Mouse (Mus musculus): ENCODE measurements around the gene Armc12. TPM values are rescaled to one million over a fixed set of nuclear protein-coding genes. Genes with fewer than 3 reads are reported as not detected.

Gene Armc12
- polyA plus RNA-seq, 1 experiment from 2014 or later = not detected

GRCm38 (mm10) chr17:28499190-28499589 lies 31.4 kb upstream of the Armc12 start:
- Histone ChIP-seq H3K9ac (replicated peaks; ENCODE audit: low read length) (no peak overlapping the region), H3K4me3 (ENCODE audit: low read length) (no peak overlapping the region), H3K36me3 (ENCODE audit: insufficient read depth, low read length) (no peaks in the 10 kb centered on the region), H3K27ac (ENCODE audit: low read length) (no peak overlapping the region), H3K4me2 (replicated peaks; ENCODE audit: low read depth, low read length) (no peak overlapping the region), H3K27me3 (ENCODE audit: insufficient read depth, low read length) (no peaks in the 10 kb centered on the region), H3K4me1 (ENCODE audit: insufficient read depth, low read length) (no peaks in the 10 kb centered on the region), H3K9me3 (ENCODE audit: low read length) (peaks cover 4% of the 10 kb centered on the region; the same call in 1 of the 2 replicates)
- ATAC-seq (ENCODE audit: low FRiP score, low TSS enrichment) = no peak
- 71% methylated on average over 2 of the region's 2 CpGs for WGBS

- Histone ChIP-seq H3K9me3 (ENCODE audit: low read length) (peaks cover 4% of the 10 kb centered on the region; the same call in 1 of the 2 replicates), H3K36me3 (ENCODE audit: insufficient read depth, low read length) (no peaks in the 10 kb centered on the region), H3K4me2 (replicated peaks; ENCODE audit: low read depth, low read length) (no peak overlapping the region), H3K27me3 (ENCODE audit: insufficient read depth, low read length) (no peaks in the 10 kb centered on the region), H3K4me1 (ENCODE audit: insufficient read depth, low read length) (no peaks in the 10 kb centered on the region), H3K27ac (ENCODE audit: low read length) (no peak overlapping the region), H3K9ac (replicated peaks; ENCODE audit: low read length) (no peak overlapping the region), H3K4me3 (ENCODE audit: low read length) (no peak overlapping the region)
- WGBS = 71% methylated on average over 3 of the region's 3 CpGs
- no peak for ATAC-seq (ENCODE audit: low FRiP score, low TSS enrichment)
Observed at GRCm38 (mm10) chr17:28500465-28500864, 30.1 kb upstream of the Armc12 start.

- no peaks in the 10 kb centered on the region for H3K36me3 ChIP-seq (ENCODE audit: insufficient read depth, low read length)
- no peak overlapping the region for H3K27ac ChIP-seq (ENCODE audit: low read length)
- no peaks in the 10 kb centered on the region for H3K27me3 ChIP-seq (ENCODE audit: insufficient read depth, low read length)
- 0 out of 2 replicates have a peak, but pooled peaks have one; percentile 19 for ATAC-seq (ENCODE audit: low FRiP score, low TSS enrichment)
- WGBS = 35% methylated on average over 7 of the region's 7 CpGs
- H3K9ac ChIP-seq (replicated peaks; ENCODE audit: low read length) = no peak overlapping the region
- no peak overlapping the region for H3K4me2 ChIP-seq (replicated peaks; ENCODE audit: low read depth, low read length)
- no peak overlapping the region for H3K4me3 ChIP-seq (ENCODE audit: low read length)
- H3K4me1 ChIP-seq (ENCODE audit: insufficient read depth, low read length) = peaks cover 7% of the 10 kb centered on the region
- H3K9me3 ChIP-seq (ENCODE audit: low read length) = no peaks in the 10 kb centered on the region
Observed at GRCm38 (mm10) chr17:28502196-28502821, 28.3 kb upstream of the Armc12 start.

GRCm38 (mm10) chr17:28504182-28504581 lies 26.4 kb upstream of the Armc12 start:
- no peak for ATAC-seq (ENCODE audit: low FRiP score, low TSS enrichment)
- Histone ChIP-seq H3K4me1 (ENCODE audit: insufficient read depth, low read length) (peaks cover 14% of the 10 kb centered on the region), H3K9me3 (ENCODE audit: low read length) (no peaks in the 10 kb centered on the region), H3K36me3 (ENCODE audit: insufficient read depth, low read length) (no peaks in the 10 kb centered on the region), H3K4me3 (ENCODE audit: low read length) (no peak overlapping the region), H3K4me2 (replicated peaks; ENCODE audit: low read depth, low read length) (no peak overlapping the region), H3K9ac (replicated peaks; ENCODE audit: low read length) (no peak overlapping the region), H3K27me3 (ENCODE audit: insufficient read depth, low read length) (no peaks in the 10 kb centered on the region), H3K27ac (ENCODE audit: low read length) (no peak overlapping the region)
- 63% methylated on average over 6 of the region's 6 CpGs for WGBS

GRCm38 (mm10) chr17:28505591-28505990 lies 25.0 kb upstream of the Armc12 start:
- Histone ChIP-seq H3K36me3 (ENCODE audit: insufficient read depth, low read length) (no peaks in the 10 kb centered on the region), H3K27ac (ENCODE audit: low read length) (no peak overlapping the region), H3K4me2 (replicated peaks; ENCODE audit: low read depth, low read length) (no peak overlapping the region), H3K27me3 (ENCODE audit: insufficient read depth, low read length) (no peaks in the 10 kb centered on the region), H3K4me1 (ENCODE audit: insufficient read depth, low read length) (peaks cover 20% of the 10 kb centered on the region), H3K4me3 (ENCODE audit: low read length) (no peak overlapping the region), H3K9ac (replicated peaks; ENCODE audit: low read length) (no peak overlapping the region), H3K9me3 (ENCODE audit: low read length) (no peaks in the 10 kb centered on the region)
- 88% methylated on average over 4 of the region's 4 CpGs for WGBS
- no peak for ATAC-seq (ENCODE audit: low FRiP score, low TSS enrichment)

- Histone ChIP-seq H3K36me3 (ENCODE audit: insufficient read depth, low read length) (no peaks in the 10 kb centered on the region), H3K4me2 (replicated peaks; ENCODE audit: low read depth, low read length) (no peak overlapping the region), H3K9me3 (ENCODE audit: low read length) (no peaks in the 10 kb centered on the region), H3K4me3 (ENCODE audit: low read length) (no peak overlapping the region), H3K27me3 (ENCODE audit: insufficient read depth, low read length) (no peaks in the 10 kb centered on the region), H3K9ac (replicated peaks; ENCODE audit: low read length) (peak overlapping the region; percentile 41; the same call in 1 of the 2 replicates), H3K4me1 (ENCODE audit: insufficient read depth, low read length) (peaks cover 31% of the 10 kb centered on the region), H3K27ac (ENCODE audit: low read length) (0 out of 2 replicates have a peak overlapping the region, but pooled peaks have one; percentile 23)
- WGBS = 7% methylated on average over 5 of the region's 5 CpGs
- ATAC-seq (ENCODE audit: low FRiP score, low TSS enrichment) = no peak
Observed at GRCm38 (mm10) chr17:28506895-28507294, 23.7 kb upstream of the Armc12 start.

- no peaks in the 10 kb centered on the region for H3K27me3 ChIP-seq (ENCODE audit: insufficient read depth, low read length)
- H3K4me1 ChIP-seq (ENCODE audit: insufficient read depth, low read length) = peaks cover 37% of the 10 kb centered on the region
- ATAC-seq (ENCODE audit: low FRiP score, low TSS enrichment) = no peak
- peak overlapping the region; percentile 41; the same call in 1 of the 2 replicates for H3K9ac ChIP-seq (replicated peaks; ENCODE audit: low read length)
- no peaks in the 10 kb centered on the region for H3K36me3 ChIP-seq (ENCODE audit: insufficient read depth, low read length)
- peak overlapping the region; percentile 23; the same call in 1 of the 2 replicates for H3K27ac ChIP-seq (ENCODE audit: low read length)
- WGBS = 22% methylated on average over 5 of the region's 5 CpGs
- H3K9me3 ChIP-seq (ENCODE audit: low read length) = no peaks in the 10 kb centered on the region
- no peak overlapping the region for H3K4me3 ChIP-seq (ENCODE audit: low read length)
- H3K4me2 ChIP-seq (replicated peaks; ENCODE audit: low read depth, low read length) = no peak overlapping the region
Observed at GRCm38 (mm10) chr17:28507496-28507895, 23.1 kb upstream of the Armc12 start.

- Histone ChIP-seq H3K9ac (replicated peaks; ENCODE audit: low read length) (peak overlapping the region; percentile 59), H3K4me1 (ENCODE audit: insufficient read depth, low read length) (peaks cover 52% of the 10 kb centered on the region), H3K27ac (ENCODE audit: low read length) (0 out of 2 replicates have a peak overlapping the region, but pooled peaks have one; percentile 49), H3K4me3 (ENCODE audit: low read length) (peak overlapping the region; percentile 28), H3K27me3 (ENCODE audit: insufficient read depth, low read length) (no peaks in the 10 kb centered on the region), H3K9me3 (ENCODE audit: low read length) (no peaks in the 10 kb centered on the region), H3K36me3 (ENCODE audit: insufficient read depth, low read length) (no peaks in the 10 kb centered on the region), H3K4me2 (replicated peaks; ENCODE audit: low read depth, low read length) (peak overlapping the region; percentile 50)
- ATAC-seq (ENCODE audit: low FRiP score, low TSS enrichment) = no peak
- 4% methylated on average over 28 of the region's 28 CpGs for WGBS
Observed at GRCm38 (mm10) chr17:28510445-28511342, 19.9 kb upstream of the Armc12 start.

GRCm38 (mm10) chr17:28511616-28512541 lies 18.7 kb upstream of the Armc12 start:
- Histone ChIP-seq H3K9me3 (ENCODE audit: low read length) (no peaks in the 10 kb centered on the region), H3K27ac (ENCODE audit: low read length) (peak overlapping the region; percentile 61), H3K4me2 (replicated peaks; ENCODE audit: low read depth, low read length) (no peak overlapping the region), H3K9ac (replicated peaks; ENCODE audit: low read length) (no peak overlapping the region), H3K4me3 (ENCODE audit: low read length) (no peak overlapping the region), H3K36me3 (ENCODE audit: insufficient read depth, low read length) (no peaks in the 10 kb centered on the region), H3K27me3 (ENCODE audit: insufficient read depth, low read length) (no peaks in the 10 kb centered on the region), H3K4me1 (ENCODE audit: insufficient read depth, low read length) (peaks cover 54% of the 10 kb centered on the region)
- 33% methylated on average over 9 of the region's 9 CpGs for WGBS
- ATAC-seq (ENCODE audit: low FRiP score, low TSS enrichment) = no peak

Measured in kidney, embryonic 16.5 days (tissue).